Mouse (Mus musculus): Measurements from ENCODE around the gene Ifit3b. TPM values are rescaled to one million over a fixed set of nuclear protein-coding genes. Genes with fewer than 3 reads are reported as not detected.

Ifit3b gene
- polyA plus RNA-seq, 1 experiment: 3.6 TPM

DNA sequence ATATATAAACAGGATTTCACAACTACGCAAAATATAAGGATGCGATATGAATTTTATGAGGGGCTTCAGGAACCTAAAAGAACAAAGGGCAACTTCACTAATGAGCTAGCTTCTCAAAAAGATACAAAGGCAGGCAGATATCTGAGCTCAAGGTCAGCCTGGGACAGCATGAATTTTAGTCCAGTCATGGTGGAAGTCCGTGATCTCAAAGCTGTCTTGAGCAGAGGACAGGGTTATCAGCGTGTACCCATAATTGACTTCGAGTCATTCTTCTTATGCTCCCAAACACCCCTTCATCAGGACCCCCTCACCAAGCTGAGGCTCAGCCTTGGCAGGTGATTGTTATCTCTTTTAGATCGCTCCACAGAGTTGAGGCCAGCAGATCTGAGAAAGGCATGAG, 43.2 kb downstream of the Ifit3b start:
- H3K4me3 ChIP-seq (ENCODE audit: insufficient read depth, low read length): no peak overlapping the region
- H3K4me1 ChIP-seq (ENCODE audit: control insufficient read depth, insufficient read depth, low read length): no peaks in the 10 kb centered on the region
- no peak overlapping the region for H3K27ac ChIP-seq (ENCODE audit: insufficient read depth, low read length)
- no peak for TF ChIP-seq CTCF (IDR thresholded peaks at IDR 0.05; ENCODE audit: borderline replicate concordance, insufficient read depth, low read length)
- no peak for TF ChIP-seq POLR2A (IDR thresholded peaks at IDR 0.05; ENCODE audit: low read depth, low read length)

- Histone ChIP-seq H3K27ac (ENCODE audit: insufficient read depth, low read length) (no peak overlapping the region), H3K4me1 (ENCODE audit: control insufficient read depth, insufficient read depth, low read length) (no peaks in the 10 kb centered on the region), H3K4me3 (ENCODE audit: insufficient read depth, low read length) (no peak overlapping the region)
- no peak for TF ChIP-seq CTCF (IDR thresholded peaks at IDR 0.05; ENCODE audit: borderline replicate concordance, insufficient read depth, low read length)
- no peak for TF ChIP-seq POLR2A (IDR thresholded peaks at IDR 0.05; ENCODE audit: low read depth, low read length)
Measured at GRCm38 (mm10) chr19:34655227-34655805, 47.5 kb downstream of the Ifit3b start.

GRCm38 (mm10) chr19:34656511-34657298, 48.9 kb downstream of the Ifit3b start:
- TF ChIP-seq POLR2A (IDR thresholded peaks at IDR 0.05; ENCODE audit: low read depth, low read length): no peak
- no peak for TF ChIP-seq CTCF (IDR thresholded peaks at IDR 0.05; ENCODE audit: borderline replicate concordance, insufficient read depth, low read length)
- Histone ChIP-seq H3K4me3 (ENCODE audit: insufficient read depth, low read length) (no peak overlapping the region), H3K4me1 (ENCODE audit: control insufficient read depth, insufficient read depth, low read length) (no peaks in the 10 kb centered on the region), H3K27ac (ENCODE audit: insufficient read depth, low read length) (no peak overlapping the region)

GRCm38 (mm10) chr19:34662067-34662507, 54.3 kb downstream of the Ifit3b start:
- Histone ChIP-seq H3K4me3 (ENCODE audit: insufficient read depth, low read length) (peak overlapping the region; percentile 57), H3K4me1 (ENCODE audit: control insufficient read depth, insufficient read depth, low read length) (no peaks in the 10 kb centered on the region), H3K27ac (ENCODE audit: insufficient read depth, low read length) (no peak overlapping the region)
- TF ChIP-seq POLR2A (IDR thresholded peaks at IDR 0.05; ENCODE audit: low read depth, low read length) (no peak), CTCF (IDR thresholded peaks at IDR 0.05; ENCODE audit: borderline replicate concordance, insufficient read depth, low read length) (no peak)

DNA sequence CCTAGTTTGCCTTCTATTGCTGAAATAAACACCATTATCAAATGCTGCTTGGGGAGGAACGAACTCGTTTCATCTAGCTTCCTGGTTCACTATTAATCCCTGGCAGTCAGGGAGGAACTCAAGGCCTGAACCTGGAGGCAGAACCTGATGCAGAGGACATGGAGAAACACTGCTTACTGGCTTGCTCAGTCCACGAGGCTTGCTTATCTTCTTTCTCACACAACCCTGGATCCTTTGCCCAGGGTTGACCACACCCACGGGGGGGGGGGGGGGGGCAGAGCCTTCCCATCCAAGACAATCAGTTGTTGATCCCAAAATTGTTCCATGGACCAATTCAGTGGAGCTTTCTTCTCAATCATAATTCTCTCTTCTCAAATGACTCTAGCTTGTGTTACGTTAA, 55.0 kb downstream of the Ifit3b start:
- no peak for TF ChIP-seq CTCF (IDR thresholded peaks at IDR 0.05; ENCODE audit: borderline replicate concordance, insufficient read depth, low read length)
- no peak for TF ChIP-seq POLR2A (IDR thresholded peaks at IDR 0.05; ENCODE audit: low read depth, low read length)
- Histone ChIP-seq H3K4me1 (ENCODE audit: control insufficient read depth, insufficient read depth, low read length) (no peaks in the 10 kb centered on the region), H3K27ac (ENCODE audit: insufficient read depth, low read length) (no peak overlapping the region), H3K4me3 (ENCODE audit: insufficient read depth, low read length) (no peak overlapping the region)

Other genes starting within 250 kb of the Ifit3b start
- 15.2 and 18.8 TPM in 2 replicates for gene Ch25h, start 132.8 kb upstream of the Ifit3b start, polyA plus RNA-seq (2011; ENCODE audit: insufficient read length, low read depth, missing spikeins)
- gene Lipa, start 80.5 kb upstream of the Ifit3b start, polyA plus RNA-seq (2011; ENCODE audit: insufficient read length, low read depth, missing spikeins): 66.0 and 68.3 TPM in 2 replicates
- gene Ifit2, start 57.3 kb upstream of the Ifit3b start, polyA plus RNA-seq (2011; ENCODE audit: insufficient read length, low read depth, missing spikeins): 13.2 and 17.6 TPM in 2 replicates
- 11.6 and 15.3 TPM in 2 replicates for gene Ifit3, start 24.4 kb upstream of the Ifit3b start, polyA plus RNA-seq (2011; ENCODE audit: insufficient read length, low read depth, missing spikeins)
- 0.40 and 0.48 TPM in 2 replicates for gene Ifit1bl1, start 6.0 kb upstream of the Ifit3b start, polyA plus RNA-seq (2011; ENCODE audit: insufficient read length, low read depth, missing spikeins)
- gene Ifit1bl2, start 32.8 kb downstream of the Ifit3b start, polyA plus RNA-seq (2011; ENCODE audit: insufficient read length, low read depth, missing spikeins): 0.27 and 0.51 TPM in 2 replicates
- 13.3 and 15.6 TPM in 2 replicates for gene Ifit1, start 32.9 kb downstream of the Ifit3b start, polyA plus RNA-seq (2011; ENCODE audit: insufficient read length, low read depth, missing spikeins)
- 3.8 and 3.9 TPM in 2 replicates for gene Slc16a12, start 139.3 kb downstream of the Ifit3b start, polyA plus RNA-seq (2011; ENCODE audit: insufficient read length, low read depth, missing spikeins)